Mouse (Mus musculus): Measurements from ENCODE around the gene Cacnb4.

Cacnb4 gene

DNA sequence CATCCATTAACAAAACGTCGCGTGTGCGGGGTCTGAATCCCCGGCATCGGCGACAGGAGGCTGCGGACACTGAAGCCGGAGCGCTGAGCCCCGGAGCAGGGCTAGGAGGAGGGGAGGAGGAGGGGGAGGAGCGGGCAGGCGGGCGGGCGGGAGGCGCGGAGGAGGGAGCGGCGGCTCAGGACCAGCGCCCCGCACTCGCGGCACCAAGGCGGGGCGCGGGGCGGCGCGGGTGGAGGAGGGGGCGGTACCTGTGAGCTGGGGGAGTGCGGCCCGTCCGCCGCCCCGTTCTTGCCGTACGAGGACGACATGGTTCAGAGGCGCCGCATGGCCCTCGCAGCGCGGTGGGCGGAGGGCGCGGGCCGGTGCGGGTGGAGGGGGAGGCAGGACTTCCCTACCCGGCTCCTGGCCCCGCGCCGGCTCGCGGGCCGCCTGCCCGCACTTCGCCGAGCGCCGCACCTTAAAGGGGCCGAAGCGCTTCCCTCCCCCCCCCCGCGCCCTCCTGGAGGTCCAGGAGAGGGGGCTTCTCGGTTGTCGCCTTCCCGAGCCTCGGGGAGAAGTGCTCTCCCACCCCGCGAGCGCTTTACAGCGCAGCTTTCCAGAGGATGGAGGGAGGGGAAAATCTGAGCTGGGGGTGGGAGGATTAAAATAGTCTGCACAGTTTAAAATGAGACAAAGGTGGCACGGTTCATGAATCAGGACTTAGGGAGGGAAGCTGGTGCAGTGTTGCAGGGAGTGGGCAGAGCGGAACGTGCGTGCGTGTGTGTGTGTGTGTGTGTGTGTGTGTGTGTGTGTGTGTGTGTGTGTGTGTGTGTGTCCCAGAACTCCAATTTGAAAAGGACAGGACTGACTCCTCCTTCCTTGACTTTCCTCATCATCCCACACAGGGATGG is at the start of gene Cacnb4:
Gene Cacnb4, minus strand, starts transcription at position 809 of the 890 bp plus-strand sequence.
- peak in 1 of 2 experiments; percentile 3 for DNase-seq

DNA sequence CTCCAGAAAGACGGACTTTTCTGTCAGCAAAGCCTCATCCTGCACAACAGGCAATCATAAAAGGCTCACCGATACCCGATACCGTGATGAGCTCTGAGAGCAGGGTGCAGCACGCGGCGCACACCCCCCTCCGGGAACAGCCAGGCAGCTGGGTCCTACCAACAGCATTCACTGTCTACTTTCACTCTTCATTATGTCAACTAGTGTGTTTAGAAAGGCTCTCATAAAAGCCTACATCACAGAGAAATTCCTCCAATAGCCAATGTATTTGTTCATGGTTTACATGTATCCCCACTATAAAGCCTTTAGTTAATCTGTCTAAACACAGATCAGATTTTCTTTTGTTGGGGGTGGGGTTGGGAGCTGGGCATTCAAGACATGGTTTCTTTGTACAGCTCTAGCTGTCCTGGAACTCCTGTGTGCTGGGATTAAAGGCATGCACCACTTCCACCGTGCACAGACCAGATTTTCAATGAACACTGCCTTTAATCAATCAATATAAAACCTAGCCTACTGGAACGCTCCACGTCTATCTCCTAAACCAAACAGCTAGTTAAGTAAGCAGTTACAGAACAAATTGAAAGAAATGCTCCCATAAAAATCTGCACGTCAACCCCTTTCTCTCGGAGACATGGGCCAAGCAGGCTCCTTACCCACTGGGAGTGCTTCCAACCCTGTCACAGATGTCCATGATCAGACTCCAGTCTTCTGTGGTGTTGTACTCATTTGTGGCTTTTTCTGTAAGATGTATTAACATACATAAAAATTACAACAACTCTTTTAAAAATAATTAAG is 43.8 kb upstream of the Cacnb4 start:
- DNase-seq, result no peak

DNA sequence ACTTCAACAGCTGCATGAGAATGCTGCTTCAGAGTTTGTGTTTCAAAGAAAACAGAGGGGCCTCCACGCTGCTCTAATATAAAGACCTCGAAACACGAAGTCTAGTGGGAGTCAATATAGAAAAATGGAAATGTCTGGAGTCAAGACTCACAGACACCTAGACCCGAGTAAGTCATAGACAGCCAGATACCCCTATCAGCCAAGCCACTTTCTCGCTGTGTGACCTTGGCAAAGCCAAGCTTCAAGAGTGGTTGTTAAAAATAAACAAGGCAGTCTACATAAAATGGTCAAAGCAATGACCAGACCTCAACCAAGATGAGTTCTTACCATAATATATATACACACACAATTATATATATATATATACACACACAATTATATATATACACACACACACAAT is 40.4 kb upstream of the Cacnb4 start:
- DNase-seq, result no peak

DNA sequence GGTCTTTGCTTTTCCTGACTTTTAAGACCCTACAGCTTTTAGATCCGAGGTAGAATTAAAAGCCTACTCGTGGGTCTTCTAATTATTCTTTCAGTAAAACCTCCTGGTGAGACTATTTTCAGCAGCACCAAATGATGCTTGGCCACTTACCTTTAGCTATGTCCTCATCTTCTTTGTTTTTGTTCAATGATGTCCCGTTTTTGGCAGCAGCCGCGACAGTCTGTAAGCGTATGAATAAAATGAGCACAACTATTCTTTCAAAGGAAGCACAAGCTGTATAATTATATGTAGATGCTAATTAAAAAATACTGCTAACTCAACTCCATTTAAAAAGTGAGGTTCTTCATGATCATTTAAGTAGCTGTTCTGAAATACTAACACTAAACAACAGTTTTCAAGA is 38.9 kb upstream of the Cacnb4 start:
- DNase-seq, result no peak

- no peak for DNase-seq
Observed at GRCm38 (mm10) chr2:52714111-52714510, 37.5 kb upstream of the Cacnb4 start.

DNA sequence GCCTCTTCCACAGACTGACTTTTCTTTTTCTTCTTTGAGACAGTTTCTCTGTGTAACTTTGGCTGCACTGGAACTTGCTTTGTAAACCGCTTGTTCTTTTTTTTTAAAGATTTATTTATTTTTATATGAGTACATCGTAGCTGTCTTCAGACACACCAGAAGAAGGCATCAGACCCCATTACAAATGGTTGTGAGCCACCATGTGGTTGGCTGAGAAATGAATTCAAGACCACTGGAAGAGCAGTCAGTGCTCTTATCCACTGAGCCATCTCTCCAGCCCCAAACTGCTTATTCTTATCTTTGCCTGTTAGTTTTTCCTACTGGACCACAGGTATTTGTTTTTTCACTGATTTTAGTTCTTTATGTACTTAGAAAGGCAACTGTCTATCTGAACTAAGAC is 34.2 kb upstream of the Cacnb4 start:
- no peak for DNase-seq

- DNase-seq, result no peak
Observed at GRCm38 (mm10) chr2:52709417-52709816, 32.8 kb upstream of the Cacnb4 start.

- DNase-seq, result no peak
Observed at GRCm38 (mm10) chr2:52701368-52702036, 24.9 kb upstream of the Cacnb4 start.

GRCm38 (mm10) chr2:52700352-52700751 is 23.7 kb upstream of the Cacnb4 start:
- no peak for DNase-seq

GRCm38 (mm10) chr2:52694604-52695003 is 18.0 kb upstream of the Cacnb4 start:
- peak; percentile 11 to 20 for DNase-seq

DNA sequence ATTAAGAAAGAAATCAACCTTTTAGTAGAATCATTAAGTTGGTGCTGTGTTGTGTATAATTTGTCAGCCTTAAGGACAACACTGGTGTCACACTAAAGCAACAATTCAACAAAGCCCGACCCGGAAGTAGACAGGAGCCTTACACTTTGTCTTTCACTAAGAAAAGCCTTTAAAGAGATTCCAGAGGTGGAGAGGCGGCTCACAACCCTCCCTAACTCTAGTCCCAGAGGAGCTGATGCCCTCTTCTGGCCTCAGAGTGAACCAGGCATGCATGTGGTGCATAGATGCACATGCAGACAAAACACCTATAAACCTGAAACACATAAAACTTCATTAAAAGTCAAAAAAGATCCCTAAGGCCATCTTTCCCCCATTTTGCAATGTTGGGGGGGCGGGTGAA is 15.1 kb upstream of the Cacnb4 start:
- DNase-seq, result no peak

- no peak for DNase-seq
Observed at GRCm38 (mm10) chr2:52686601-52687000, 10.0 kb upstream of the Cacnb4 start.

DNA sequence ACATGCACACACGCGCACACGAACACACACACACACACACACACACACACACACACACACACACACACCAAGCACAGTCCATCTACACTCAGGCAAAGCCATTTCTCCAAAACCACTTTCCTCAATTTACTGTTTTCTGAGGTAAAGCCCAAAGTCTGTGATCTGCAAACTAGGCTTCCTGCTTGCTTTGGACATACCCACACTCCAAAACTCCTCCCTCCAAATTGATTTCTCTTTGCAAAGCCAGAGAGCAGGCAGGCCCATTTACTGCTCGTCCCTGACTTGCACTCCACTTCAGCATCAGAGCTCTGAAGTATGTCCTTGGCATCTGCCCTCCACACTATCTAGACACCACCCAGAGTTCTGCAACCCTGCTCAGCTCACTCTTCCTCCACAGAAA is 958 bp upstream of the Cacnb4 start:
- DNase-seq, result no peak

GRCm38 (mm10) chr2:52676913-52677303 is 277 bp upstream of the Cacnb4 start:
- DNase-seq, result no peak

DNA sequence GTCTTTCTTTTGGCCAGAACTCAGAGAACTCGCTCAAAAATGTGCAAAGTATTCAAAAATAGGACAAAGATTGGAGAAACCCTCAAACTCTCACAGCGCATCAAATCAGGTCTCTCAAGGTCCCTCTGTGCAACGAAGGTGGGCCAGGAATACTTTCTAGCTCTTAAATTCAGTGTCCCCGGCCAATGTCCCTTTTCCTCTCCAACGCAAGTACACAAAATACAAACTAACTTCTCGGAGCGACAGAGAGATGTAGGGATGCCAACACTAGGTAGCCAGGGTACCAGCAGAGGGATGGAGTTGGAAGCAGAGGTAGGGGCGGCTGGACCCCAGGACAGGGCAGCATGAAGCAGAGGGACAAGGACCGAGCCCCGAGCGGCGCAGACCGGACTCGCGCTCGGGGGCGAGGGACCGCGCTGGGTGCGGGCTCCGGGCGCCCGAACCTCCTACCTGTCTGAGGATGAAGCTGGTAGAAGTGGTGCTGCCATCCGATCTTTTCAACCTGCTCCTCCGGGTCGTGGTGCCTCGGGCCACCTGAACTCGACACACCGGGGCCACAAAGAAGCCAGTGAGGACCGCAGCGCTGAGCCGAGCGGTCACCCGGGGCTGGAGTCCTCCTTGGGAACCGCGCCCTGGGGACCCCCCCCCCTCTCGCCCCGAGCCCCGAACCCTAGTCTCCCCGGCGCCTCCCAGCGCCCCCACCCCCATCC is 1.2 kb downstream of the Cacnb4 start:
- no peak for DNase-seq

DNA sequence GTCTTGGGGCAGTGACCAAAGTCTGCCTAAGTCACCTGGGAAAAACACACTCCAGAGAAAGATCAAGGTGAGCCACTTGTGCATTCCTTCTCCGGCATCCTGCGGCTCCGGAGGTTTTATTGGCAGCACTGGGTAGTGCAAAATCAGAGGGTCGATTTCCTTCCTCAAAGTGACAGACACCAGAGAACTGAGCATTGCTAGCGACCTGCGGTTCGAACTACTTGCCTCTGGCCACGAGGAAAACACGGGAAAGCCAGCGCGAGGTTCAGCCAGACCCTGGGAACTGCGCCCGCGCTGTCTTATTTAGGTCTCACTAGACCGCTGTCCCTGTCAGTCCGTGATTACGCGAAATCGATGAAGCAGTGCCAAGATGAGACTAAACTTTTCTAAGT is 1.7 kb downstream of the Cacnb4 start:
- no peak for DNase-seq

GRCm38 (mm10) chr2:52673172-52673571 is 3.5 kb downstream of the Cacnb4 start:
- no peak for DNase-seq

- DNase-seq, result no peak
Observed at GRCm38 (mm10) chr2:52670733-52671132, 5.9 kb downstream of the Cacnb4 start.

GRCm38 (mm10) chr2:52668480-52668879 is 8.2 kb downstream of the Cacnb4 start:
- DNase-seq, result no peak

DNA sequence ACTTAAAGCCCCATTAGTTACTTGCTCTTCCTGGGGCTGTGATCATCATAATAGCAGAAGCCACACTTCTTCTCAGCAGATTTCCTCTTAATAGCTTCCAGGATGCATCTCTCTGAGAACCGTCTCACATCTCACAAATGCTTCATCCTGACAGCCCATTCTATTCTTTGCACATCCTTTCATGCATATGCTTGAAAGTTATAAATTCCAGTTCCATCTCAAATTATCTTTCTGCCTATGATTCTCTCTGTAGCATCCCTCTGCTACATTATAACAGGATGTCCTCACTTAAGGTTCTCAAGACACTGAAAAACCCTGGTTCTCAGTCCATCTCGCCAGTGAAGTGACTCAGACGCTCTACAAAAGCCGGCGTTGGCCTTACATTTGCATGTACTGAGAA is 19.9 kb downstream of the Cacnb4 start:
- no peak for DNase-seq

DNA sequence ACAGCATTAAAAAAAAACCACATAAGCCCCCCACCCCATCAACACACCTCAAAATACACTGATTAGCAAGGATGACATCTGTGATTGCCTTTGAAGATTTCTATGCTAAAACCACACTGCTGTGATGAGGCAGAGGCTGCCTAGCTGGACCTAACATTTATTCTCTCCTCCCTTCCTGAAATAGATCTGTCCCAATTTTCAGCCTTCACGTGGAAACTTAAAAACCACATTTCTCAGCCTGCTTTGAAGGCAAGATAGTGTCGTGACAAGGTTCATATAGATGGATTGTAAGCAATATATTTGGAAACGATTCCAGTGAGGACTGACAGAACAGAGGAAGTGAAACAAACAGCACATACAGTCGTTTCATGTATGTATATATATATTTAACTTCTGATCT is 22.1 kb downstream of the Cacnb4 start:
- no peak for DNase-seq

DNA sequence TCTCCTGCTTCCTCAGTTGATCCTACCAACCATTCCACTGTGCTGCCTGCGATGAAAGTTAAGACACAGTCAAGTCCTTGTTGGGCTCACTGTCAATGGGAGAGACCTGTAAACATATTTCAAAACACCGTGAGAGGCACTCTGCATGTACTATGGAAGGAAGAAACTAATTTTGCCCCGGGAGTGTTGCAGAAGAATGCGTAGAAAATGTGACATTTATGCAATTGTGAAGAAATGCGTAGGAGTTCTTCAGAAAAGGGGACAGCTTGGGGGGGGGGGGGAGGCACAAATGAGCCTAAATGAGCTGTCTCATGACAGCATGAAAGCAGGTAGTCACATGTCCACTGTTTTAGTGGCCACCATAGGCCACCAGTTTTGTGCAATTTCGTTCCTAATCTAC is 25.1 kb downstream of the Cacnb4 start:
- DNase-seq, result no peak

Measured in thymus, adult 18-20 months (tissue).